Mouse (Mus musculus) gastrocnemius, postnatal 25 days (tissue): ENCODE data around the gene Dpp3. TPM values are rescaled to one million over a fixed set of nuclear protein-coding genes. Genes with fewer than 3 reads are reported as not detected.
A peak's percentile ranks its signal among the peaks of the same experiment; 100 is the strongest.
"Not testable (repeated sequence)": the region's sequence is repeated elsewhere in the genome, so short reads cannot be mapped to it uniquely, and the experiment has no call there.

Experiments
- DNase-seq: peaks from one replicate; pipeline ENCODE4 v3.0.0; 2022
- total RNA-seq, 2 experiments: library from RNA; stranded (reverse); gene quantifications; 1 replicate in 1 of 2; 2 replicates in 1 of 2; pipeline ENCODE4 v1.2.3; 2021

The Dpp3 gene
- total RNA-seq, 2 experiments from 2014 or later = 15.6 to 23.4 TPM

- DNase-seq = no peak
Measured at GRCm38 (mm10) chr19:4896780-4897520, 31.1 kb downstream of the Dpp3 start.

DNA sequence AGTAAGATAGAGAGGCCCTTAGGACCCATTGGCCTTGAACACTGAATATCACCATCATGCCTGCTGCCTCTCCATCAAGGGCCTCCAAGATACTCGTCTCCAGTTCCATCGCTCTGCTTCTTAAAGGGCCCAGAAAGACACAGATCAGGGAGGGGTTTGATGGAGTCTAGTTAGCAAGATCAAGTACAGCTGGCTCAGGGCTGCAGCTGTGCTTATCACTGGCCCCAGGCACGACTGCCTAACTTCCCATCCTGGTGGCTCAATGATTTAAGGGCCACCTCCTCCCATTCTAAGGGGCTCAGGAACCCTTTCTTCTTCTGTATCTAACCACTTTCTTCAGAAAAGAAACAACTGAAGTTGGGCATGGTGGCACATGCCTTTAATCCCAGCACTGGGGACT is 36.3 kb downstream of the Dpp3 start:
- no peak for DNase-seq

DNA sequence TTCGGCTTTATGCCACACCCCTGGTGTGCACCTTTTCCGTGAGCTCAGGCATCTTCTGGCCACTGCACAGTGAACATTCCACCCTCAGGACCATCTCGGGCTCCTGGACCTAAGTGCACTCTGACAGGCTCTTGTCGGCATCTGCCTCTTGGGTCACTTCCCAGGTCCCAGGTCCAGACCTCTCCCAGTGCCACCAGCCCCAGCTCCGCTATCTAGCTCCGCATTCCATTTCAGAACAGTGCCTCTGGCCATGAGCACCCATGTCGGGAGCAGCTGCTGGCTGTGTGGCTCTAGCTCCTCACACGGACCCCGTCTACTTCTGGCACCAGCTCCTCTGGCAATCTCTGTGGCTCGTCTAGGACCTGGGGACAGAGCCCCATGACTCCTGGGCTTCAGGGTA is 38.3 kb downstream of the Dpp3 start:
- no peak for DNase-seq

DNA sequence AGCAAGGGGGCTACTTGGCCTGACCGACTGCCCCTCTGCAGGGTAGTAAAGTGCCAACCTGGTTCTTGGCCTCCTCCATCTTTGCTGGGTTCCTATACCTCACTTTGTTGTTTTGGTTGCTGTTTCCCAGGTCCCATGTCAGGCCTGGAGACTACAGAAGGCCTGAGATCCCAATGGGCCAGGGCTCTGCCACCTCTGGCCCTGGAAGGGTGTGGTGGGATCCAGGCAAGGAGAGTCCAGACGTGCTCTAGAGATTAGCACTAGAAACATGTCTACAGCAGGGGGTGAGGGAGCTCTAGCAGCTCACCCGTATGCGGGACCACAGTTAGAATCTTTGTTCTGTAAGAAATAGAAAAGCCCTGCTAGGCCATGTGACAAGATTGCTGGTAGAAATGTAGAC is 44.1 kb downstream of the Dpp3 start:
- DNase-seq = no peak

DNA sequence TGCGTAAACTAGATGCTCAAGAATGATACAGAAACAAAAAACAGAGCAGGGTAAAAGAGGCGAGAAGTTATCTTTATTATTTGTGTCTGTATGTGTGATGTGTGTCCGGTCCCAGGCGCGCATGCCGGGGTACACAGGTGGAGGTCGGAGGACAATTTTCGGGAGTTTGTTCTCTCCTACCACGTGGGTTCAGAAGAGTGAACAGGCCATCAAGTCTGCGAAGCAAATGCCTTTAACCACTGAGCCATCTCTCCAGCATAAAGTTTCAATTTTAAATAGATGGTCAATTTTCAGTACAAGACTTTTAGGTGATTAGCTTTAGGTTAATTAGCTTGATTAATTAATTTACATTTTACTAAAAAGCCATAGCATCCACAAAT is 48.8 kb downstream of the Dpp3 start:
- DNase-seq = no peak

DNA sequence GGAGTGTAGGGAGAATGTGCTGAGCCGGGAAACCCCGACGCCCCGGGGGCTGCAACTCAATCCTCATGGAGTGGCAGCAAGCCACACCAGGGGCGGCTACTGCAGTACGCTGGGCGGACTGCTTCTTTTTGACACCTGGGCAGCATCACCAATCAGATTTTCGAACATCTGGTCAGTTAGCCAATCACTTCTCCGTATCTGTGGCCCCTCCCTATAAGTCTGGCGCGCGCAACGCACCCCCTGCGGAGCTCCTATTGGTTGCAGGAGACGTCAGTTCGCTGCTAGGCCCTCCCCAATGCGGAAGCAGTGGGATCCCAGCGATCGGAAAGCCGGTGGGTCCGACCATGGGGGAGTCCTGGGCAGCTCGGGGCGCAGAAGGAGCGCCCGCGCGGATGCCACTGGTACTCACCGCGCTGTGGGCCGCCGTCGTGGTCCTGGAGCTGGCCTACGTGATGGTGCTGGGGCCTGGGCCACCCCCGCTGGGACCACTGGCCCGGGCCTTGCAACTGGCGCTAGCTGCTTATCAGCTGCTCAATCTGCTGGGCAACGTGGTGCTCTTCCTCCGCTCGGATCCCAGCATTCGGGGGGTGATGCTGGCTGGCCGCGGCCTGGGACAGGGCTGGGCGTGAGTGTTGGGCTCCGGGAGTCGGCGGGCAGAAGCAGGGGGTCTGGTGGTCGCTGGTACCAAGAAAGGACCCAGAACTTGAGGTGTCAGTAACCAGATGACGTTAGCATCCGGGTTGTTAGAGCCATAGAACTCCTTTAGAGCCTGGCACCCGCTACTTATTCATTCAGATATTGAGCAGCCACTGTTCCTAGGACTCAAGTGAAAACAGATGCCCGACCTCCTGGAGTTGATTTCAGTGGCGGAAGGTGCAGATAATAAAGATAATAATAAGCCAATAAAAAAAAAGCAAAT is 49.4 kb downstream of the Dpp3 start, which contains the start of gene Zdhhc24:
Zdhhc24 (plus strand) TSS at position 264 of the 919 bp plus-strand sequence.
- peak; percentile 95 for DNase-seq

DNA sequence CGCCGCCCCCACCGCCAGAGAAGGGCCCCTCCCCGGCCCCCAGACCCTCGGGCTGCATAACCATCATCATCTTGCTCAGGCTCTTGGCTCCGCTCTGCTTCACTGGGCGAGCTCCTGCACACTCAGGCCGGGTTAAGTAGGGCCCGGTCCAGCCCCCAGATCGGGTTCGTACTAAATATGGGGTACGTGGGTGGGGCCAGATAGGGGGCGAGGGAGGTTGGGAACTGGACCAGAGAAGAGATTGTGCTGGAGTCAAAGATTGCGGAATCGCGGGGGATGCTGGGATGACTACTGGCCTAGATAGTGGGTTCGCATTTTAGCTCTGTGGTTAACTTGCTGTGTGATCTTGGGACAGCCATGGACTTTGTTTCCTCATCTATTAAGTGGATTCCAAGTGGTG is 50.3 kb downstream of the Dpp3 start, which contains the start of gene Actn3:
Actn3 (minus strand) TSS at position 125 of the 400 bp plus-strand sequence.
- peak; percentile 83 for DNase-seq

GRCm38 (mm10) chr19:4876755-4877154 is 51.3 kb downstream of the Dpp3 start:
- DNase-seq = peak; percentile 78

- DNase-seq = peak; percentile 66
Measured at GRCm38 (mm10) chr19:4876241-4876640, 51.8 kb downstream of the Dpp3 start.

DNA sequence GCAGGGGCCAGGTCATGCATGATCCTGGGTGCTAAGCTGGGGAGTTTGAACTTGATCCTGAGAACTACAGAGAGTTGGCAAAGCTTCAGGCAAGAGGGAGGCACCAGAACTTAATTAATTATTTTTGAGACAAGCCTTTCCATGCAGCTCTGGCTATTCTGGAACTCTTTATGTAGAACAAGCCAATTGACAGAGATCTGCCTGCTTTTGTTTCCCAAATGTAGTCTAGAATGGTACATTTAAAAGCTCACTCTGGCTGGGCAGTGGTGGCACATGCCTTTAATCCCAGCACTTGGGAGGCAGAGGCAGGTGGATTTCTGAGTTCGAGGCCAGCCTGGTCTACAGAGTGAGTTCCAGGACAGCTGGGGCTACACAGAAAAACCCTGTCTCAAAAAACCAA is 53.5 kb downstream of the Dpp3 start:
- DNase-seq = not testable (repeated sequence)

- no peak for DNase-seq
Measured at GRCm38 (mm10) chr19:4865147-4865546, 62.9 kb downstream of the Dpp3 start.

- DNase-seq = no peak
Measured at GRCm38 (mm10) chr19:4863048-4863447, 65.0 kb downstream of the Dpp3 start.

DNA sequence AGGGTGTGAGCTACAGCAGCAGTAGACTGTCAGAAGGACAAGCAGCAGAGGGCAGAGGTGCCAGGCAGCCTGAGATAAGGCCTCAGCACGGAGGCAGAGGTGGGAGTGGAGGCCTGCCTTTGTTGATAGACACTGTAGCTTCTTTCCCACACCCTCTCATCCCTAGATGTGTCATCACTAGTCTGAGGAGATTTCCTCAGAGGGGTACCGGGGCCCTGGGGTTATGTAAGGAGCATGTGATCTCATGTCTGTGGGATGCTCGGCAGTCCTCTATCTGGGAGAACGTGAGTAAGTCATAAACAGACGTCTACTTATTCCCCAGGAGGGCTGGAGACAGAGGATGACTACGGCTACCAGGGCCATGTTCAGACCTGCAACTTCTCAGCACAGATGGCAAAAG is 69.0 kb downstream of the Dpp3 start:
- DNase-seq = no peak

Other genes with a start within 250 kb of the Dpp3 start
- gene Gm960, start 229.6 kb downstream of the Dpp3 start, total RNA-seq = not detected
- under 1 TPM; 0.08 to 0.31 TPM for gene Sptbn2, start 217.1 kb downstream of the Dpp3 start, total RNA-seq
- 1 to 10 TPM; 1.9 to 2.1 TPM for gene Rbm4b, start 171.8 kb downstream of the Dpp3 start, total RNA-seq
- gene Rbm4, start 134.4 kb downstream of the Dpp3 start, total RNA-seq = 10 to 100 TPM; 27.9 to 31.1 TPM
- 1 to 10 TPM; 8.9 to 9.4 TPM for gene Gm21992, start 116.7 kb downstream of the Dpp3 start, total RNA-seq
- 10 to 100 TPM; 11.1 to 11.2 TPM for gene Rbm14, start 116.7 kb downstream of the Dpp3 start, total RNA-seq
- 10 to 100 TPM; 26.3 to 27.1 TPM for gene Ccs, start 89.0 kb downstream of the Dpp3 start, total RNA-seq
- gene Ccdc87, start 88.9 kb downstream of the Dpp3 start, total RNA-seq = not detected
- 10 to 100 TPM; 28.4 to 41.6 TPM for gene Ctsf, start 73.2 kb downstream of the Dpp3 start, total RNA-seq
- 1,000 to 10,000 TPM; 7,181 to 7,860 TPM for gene Actn3, start 50.4 kb downstream of the Dpp3 start, total RNA-seq
- gene Zdhhc24, start 49.6 kb downstream of the Dpp3 start, total RNA-seq = 1 to 10 TPM; 2.4 to 2.8 TPM
- 1 to 10 TPM; 1.6 to 2.6 TPM for gene Bbs1, start 21.7 kb downstream of the Dpp3 start, total RNA-seq
- 1 to 10 TPM in 1 of 2 experiments, under 1 TPM in 1; 0.87 to 1.2 TPM for gene Peli3, start 14.8 kb upstream of the Dpp3 start, total RNA-seq
- 10 to 100 TPM; 57.6 to 59.6 TPM for gene Mrpl11, start 33.9 kb upstream of the Dpp3 start, total RNA-seq
- gene Npas4, start 62.0 kb upstream of the Dpp3 start, total RNA-seq = not detected
- 10 to 100 TPM in 1 of 2 experiments, 1 to 10 TPM in 1; 7.9 to 11.6 TPM for gene Slc29a2, start 95.6 kb upstream of the Dpp3 start, total RNA-seq
- 10 to 100 TPM; 17.9 to 20.1 TPM for gene B4gat1, start 110.5 kb upstream of the Dpp3 start, total RNA-seq
- gene AC124502.3, start 110.6 kb upstream of the Dpp3 start, total RNA-seq = 1 to 10 TPM in 1 of 2 experiments, under 1 TPM in 1; 0.26 to 1.4 TPM
- gene Brms1, start 113.1 kb upstream of the Dpp3 start, total RNA-seq = 10 to 100 TPM; 11.6 to 12.6 TPM
- 1 to 10 TPM; 1.3 to 2.1 TPM for gene Rin1, start 122.2 kb upstream of the Dpp3 start, total RNA-seq
- 10 to 100 TPM; 13.8 to 23.3 TPM for gene Cd248, start 139.8 kb upstream of the Dpp3 start, total RNA-seq
- not detected for gene Tmem151a, start 157.2 kb upstream of the Dpp3 start, total RNA-seq
- gene Yif1a, start 160.3 kb upstream of the Dpp3 start, total RNA-seq = 10 to 100 TPM; 38.1 to 47.5 TPM
- gene Cnih2, start 170.2 kb upstream of the Dpp3 start, total RNA-seq = not detected
- 100 to 1,000 TPM; 113 to 127 TPM for gene Rab1b, start 178.8 kb upstream of the Dpp3 start, total RNA-seq
- gene Klc2, start 190.3 kb upstream of the Dpp3 start, total RNA-seq = 10 to 100 TPM; 51.9 TPM